Mouse (Mus musculus): ENCODE measurements around the gene 2410131K14Rik. TPM values are rescaled to one million over a fixed set of nuclear protein-coding genes. Genes with fewer than 3 reads are reported as not detected.

The 2410131K14Rik gene
- polyA plus RNA-seq, 1 experiment: 11.3 TPM

DNA sequence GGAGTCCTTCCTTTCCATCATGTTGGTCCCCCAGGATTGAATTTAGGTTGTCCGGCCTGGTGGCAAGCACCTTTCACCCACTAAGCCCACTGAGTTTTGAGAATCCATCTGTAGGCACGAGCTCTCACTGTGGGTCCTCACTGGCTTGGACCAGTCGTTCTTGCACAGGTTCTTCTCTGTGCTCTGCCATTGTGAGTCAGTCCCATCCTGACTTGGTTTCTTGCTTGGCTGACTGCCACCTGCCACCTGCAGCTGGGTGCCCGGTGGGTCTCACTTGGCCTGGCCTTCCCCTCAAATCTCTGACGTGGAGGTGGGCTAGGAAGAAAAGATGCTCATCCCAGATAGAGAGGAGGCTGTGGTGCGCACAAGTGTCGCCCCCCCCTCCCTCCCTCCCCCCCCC, 6.0 kb downstream of the 2410131K14Rik start:
- Histone ChIP-seq H3K27ac (replicated peaks; ENCODE audit: low read depth, low read length) (peak overlapping the region; percentile 84), H3K4me3 (ENCODE audit: insufficient read depth, low read depth, low read length) (no peak overlapping the region), H3K4me1 (ENCODE audit: control insufficient read depth, insufficient read depth, insufficient read length, low read length) (peaks cover 6% of the 10 kb centered on the region)

DNA sequence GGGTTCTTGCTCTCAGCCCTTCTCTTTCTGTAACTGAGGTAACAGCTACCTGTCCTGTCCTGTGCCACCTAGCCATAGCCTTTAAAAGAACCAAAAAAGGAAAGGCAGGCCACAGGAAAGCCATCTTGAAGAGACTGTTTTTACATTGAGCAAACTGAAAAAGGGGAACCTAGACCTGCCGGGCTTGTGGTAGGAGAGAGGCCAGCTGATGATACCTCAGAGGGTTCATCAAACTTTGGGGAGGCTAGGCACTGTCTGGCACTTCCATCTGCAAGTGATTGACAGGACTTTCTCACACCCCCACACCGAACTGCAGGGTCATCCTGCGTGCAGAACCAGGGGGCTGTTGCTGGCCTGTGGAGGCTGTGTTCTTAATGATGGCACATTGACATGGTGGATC, 8.5 kb downstream of the 2410131K14Rik start:
- no peak overlapping the region for H3K27ac ChIP-seq (replicated peaks; ENCODE audit: low read depth, low read length)
- peaks cover 6% of the 10 kb centered on the region; the same call in 1 of the 2 replicates for H3K4me1 ChIP-seq (ENCODE audit: control insufficient read depth, insufficient read depth, insufficient read length, low read length)
- no peak overlapping the region for H3K4me3 ChIP-seq (ENCODE audit: insufficient read depth, low read depth, low read length)

DNA sequence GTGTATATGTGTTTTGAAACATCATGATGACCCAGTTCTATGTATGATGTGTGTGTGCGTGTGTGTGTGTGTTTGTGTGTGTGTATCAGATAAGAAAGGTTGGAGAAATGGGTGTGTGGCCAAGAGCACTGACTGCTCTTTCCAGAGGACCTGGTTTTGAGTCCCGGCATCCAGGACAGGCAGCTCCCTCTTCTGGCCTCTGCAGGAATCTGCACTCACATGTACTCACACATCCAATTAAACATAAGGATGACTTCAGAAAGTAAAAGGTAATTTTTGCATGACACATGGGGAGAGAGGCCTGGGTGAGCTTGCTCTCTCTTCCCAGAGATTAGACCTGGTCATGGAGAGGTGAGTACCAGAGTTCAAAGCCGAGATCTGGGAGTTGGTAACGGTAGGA, 12.0 kb downstream of the 2410131K14Rik start:
- Histone ChIP-seq H3K4me1 (ENCODE audit: control insufficient read depth, insufficient read depth, insufficient read length, low read length) (peaks cover 3% of the 10 kb centered on the region; the same call in 1 of the 2 replicates), H3K27ac (replicated peaks; ENCODE audit: low read depth, low read length) (no peak overlapping the region), H3K4me3 (ENCODE audit: insufficient read depth, low read depth, low read length) (no peak overlapping the region)

DNA sequence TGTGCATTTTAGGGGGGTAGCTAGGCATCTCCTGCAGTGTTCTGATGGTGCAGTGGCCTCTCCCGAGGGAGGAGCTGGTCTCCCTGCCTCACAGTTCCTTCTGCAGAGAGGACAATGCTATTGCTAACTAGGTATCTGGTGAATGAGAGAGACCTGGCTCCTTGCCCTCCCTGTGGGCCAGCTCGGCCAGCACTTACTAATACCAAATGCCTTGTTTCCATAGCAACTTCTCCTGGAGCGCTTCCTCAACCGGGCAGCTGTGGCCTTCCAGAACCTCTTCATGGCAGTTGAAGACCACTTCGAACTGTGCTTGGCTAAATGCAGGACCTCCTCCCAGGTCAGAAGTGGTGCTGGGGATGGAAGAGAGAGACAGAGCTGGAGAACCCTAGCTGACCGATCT, 14.1 kb downstream of the 2410131K14Rik start:
- no peak overlapping the region for H3K4me3 ChIP-seq (ENCODE audit: insufficient read depth, low read depth, low read length)
- H3K4me1 ChIP-seq (ENCODE audit: control insufficient read depth, insufficient read depth, insufficient read length, low read length): peaks cover 3% of the 10 kb centered on the region; the same call in 1 of the 2 replicates
- no peak overlapping the region for H3K27ac ChIP-seq (replicated peaks; ENCODE audit: low read depth, low read length)

DNA sequence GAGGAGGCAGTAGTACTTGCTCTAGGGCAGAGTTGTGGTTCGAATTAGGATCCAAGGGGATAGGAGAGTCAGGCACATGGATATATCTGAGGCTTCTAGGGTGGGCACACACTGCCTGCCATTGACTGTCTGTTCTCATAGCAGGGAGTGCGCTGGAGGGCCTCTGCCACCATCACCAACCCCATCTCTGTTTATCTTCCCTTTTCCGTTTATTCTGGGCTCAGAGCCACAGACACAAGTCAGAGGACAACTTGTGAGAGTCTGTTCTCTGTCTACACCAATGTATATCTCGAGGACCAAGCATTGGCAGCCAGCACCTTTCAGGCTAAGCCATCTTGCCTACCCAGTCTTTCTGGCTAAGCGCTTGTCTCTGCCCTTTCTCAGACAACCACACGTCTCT, 14.6 kb downstream of the 2410131K14Rik start:
- H3K4me1 ChIP-seq (ENCODE audit: control insufficient read depth, insufficient read depth, insufficient read length, low read length): peaks cover 3% of the 10 kb centered on the region; the same call in 1 of the 2 replicates
- no peak overlapping the region for H3K27ac ChIP-seq (replicated peaks; ENCODE audit: low read depth, low read length)
- H3K4me3 ChIP-seq (ENCODE audit: insufficient read depth, low read depth, low read length): no peak overlapping the region

DNA sequence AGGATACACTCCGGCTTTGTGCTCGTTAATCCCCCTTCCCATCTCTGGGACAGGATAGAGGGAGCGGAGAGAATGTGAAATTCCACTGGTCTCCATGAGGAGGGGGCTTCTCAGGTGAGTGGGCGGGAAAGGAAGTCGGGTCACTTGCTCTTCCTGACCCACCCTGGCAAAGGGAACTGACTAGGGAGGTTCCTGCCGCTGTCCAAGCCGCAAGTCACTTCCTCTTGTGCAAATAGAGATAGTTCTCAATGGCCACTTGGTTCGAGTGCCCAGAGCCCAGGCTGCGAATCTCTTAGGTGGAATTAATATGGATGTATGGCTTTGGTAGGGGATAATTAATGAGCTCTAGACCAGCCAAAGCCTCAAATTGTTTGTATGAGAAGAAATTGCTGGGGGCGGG, 15.0 kb downstream of the 2410131K14Rik start:
- Histone ChIP-seq H3K4me3 (ENCODE audit: insufficient read depth, low read depth, low read length) (no peak overlapping the region), H3K27ac (replicated peaks; ENCODE audit: low read depth, low read length) (no peak overlapping the region), H3K4me1 (ENCODE audit: control insufficient read depth, insufficient read depth, insufficient read length, low read length) (peaks cover 3% of the 10 kb centered on the region; the same call in 1 of the 2 replicates)

DNA sequence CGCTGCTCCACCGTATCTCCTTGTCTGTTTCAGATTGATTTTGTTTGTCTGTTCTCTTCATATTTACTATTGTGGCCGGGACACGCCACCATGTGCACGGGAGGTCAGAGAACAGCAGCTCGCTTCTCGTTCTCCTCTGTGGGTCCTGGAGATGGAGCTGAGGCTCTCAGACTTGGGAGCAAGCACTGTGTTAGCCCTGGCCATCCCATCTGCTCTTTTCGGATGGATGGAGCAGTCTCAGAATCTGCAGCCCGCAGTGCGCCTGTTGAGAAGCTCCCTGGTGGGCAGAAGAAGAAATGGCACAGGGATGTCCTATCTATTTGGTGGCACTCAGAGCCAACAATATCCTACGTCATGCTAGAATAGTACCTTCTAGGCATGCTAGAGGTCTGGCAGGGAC, 15.6 kb downstream of the 2410131K14Rik start:
- peaks cover 3% of the 10 kb centered on the region; the same call in 1 of the 2 replicates for H3K4me1 ChIP-seq (ENCODE audit: control insufficient read depth, insufficient read depth, insufficient read length, low read length)
- no peak overlapping the region for H3K27ac ChIP-seq (replicated peaks; ENCODE audit: low read depth, low read length)
- no peak overlapping the region for H3K4me3 ChIP-seq (ENCODE audit: insufficient read depth, low read depth, low read length)

DNA sequence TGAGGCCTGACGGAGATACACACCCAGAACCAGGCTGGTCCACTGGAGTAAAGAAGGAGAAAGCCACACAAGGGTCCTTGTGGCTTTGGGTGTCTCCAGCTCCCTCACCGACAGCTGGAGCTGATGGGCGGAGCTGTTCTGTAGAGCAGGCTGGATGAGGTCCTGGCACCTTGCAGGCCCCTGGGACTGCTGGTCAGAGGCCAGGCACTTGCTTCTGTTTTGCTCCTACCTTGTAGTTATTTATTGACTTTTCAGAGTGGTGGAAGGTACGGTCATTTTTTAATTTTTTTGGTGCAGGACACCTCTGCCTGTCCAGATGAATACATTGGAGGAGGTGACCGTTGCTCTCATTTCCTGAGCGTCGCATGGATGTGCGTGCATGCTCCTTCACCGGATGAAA, 16.2 kb downstream of the 2410131K14Rik start:
- no peak overlapping the region for H3K4me3 ChIP-seq (ENCODE audit: insufficient read depth, low read depth, low read length)
- peaks cover 3% of the 10 kb centered on the region; the same call in 1 of the 2 replicates for H3K4me1 ChIP-seq (ENCODE audit: control insufficient read depth, insufficient read depth, insufficient read length, low read length)

DNA sequence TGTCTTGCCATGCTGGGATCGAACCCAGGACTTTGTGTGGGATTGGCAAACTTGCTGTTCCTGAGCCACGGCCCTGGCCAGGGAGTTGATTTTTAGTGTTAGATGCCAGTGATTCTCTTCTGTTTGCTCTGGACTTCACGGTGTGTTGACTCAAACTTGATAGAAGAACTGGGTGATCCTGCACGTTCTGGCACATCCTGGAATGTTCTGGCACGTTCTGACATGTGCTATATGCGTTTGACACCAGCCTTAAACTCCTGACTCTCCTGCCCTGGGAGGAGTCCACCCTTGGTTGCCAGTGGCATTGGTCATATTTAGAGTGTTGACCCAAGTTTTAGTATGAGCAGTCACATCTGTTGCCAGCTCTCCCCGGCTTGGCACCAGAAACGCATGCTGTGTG, 17.4 kb downstream of the 2410131K14Rik start:
- H3K27ac ChIP-seq (replicated peaks; ENCODE audit: low read depth, low read length): no peak overlapping the region
- H3K4me1 ChIP-seq (ENCODE audit: control insufficient read depth, insufficient read depth, insufficient read length, low read length): peaks cover 3% of the 10 kb centered on the region; the same call in 1 of the 2 replicates
- H3K4me3 ChIP-seq (ENCODE audit: insufficient read depth, low read depth, low read length): no peak overlapping the region

More for the DNA sequence above, 16.2 kb downstream of the 2410131K14Rik start:
- no peak overlapping the region for H3K27ac ChIP-seq (replicated peaks; ENCODE audit: low read depth, low read length)

DNA sequence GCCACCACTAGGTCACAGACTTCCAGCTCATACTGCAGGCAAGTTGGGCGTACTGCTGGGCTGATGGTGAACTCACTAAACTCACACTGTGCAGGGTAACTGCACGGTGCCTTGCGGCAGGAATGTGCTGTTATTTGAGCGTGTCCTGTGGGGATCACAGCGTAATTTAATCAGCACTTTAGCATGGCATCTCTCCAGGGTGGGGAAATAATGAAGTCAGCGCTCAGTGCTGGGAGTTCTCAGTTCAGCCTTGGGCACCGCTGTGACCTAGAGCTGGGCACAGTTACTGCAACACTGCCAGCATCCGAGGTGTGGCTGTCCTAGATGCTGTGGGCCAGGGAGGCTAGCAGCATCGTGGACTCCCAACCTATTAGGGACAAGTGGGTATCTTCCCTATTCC, 19.3 kb downstream of the 2410131K14Rik start:
- H3K4me1 ChIP-seq (ENCODE audit: control insufficient read depth, insufficient read depth, insufficient read length, low read length): peaks cover 3% of the 10 kb centered on the region; the same call in 1 of the 2 replicates
- no peak overlapping the region for H3K27ac ChIP-seq (replicated peaks; ENCODE audit: low read depth, low read length)
- no peak overlapping the region for H3K4me3 ChIP-seq (ENCODE audit: insufficient read depth, low read depth, low read length)

DNA sequence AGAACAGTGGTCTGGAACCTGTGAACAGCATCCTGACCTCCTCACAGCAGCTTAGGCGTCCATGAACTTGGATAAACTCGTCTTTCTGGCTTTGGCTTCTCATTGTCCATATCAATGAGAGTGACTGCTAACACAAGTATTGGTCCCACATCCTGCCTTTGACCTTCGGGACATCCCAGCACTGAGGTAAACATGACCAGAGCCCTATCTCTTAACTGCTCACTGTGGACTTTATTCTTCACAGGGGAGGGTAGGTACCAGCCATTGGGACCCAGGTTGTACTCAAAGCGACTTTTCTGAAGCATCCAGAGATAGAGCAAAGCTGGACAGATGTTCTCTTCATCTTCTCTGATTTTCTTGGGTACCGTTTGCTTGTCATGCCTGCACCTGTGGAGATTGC, 20.3 kb downstream of the 2410131K14Rik start:
- Histone ChIP-seq H3K27ac (replicated peaks; ENCODE audit: low read depth, low read length) (no peak overlapping the region), H3K4me1 (ENCODE audit: control insufficient read depth, insufficient read depth, insufficient read length, low read length) (peaks cover 3% of the 10 kb centered on the region; the same call in 1 of the 2 replicates), H3K4me3 (ENCODE audit: insufficient read depth, low read depth, low read length) (no peak overlapping the region)

DNA sequence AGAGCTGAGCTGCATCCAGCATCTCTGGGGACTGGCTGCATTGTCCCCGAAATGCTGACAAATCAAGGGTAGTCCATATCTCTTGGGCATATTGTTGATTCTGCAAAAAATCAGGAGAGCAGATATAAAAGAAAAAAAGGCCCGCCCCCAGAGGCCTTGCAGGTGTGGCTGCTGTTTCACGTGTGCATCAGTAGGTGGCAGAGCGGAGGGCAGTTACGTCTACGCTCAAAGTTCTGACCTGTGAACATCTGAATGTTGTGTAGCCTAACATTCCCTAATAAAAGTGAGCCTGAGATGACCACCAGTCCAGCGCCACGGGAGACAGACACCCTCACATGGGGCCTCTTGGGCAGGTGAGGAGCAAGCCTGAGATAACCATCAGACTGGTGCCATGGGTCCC, 21.3 kb downstream of the 2410131K14Rik start:
- Histone ChIP-seq H3K4me1 (ENCODE audit: control insufficient read depth, insufficient read depth, insufficient read length, low read length) (no peaks in the 10 kb centered on the region), H3K27ac (replicated peaks; ENCODE audit: low read depth, low read length) (no peak overlapping the region), H3K4me3 (ENCODE audit: insufficient read depth, low read depth, low read length) (no peak overlapping the region)

DNA sequence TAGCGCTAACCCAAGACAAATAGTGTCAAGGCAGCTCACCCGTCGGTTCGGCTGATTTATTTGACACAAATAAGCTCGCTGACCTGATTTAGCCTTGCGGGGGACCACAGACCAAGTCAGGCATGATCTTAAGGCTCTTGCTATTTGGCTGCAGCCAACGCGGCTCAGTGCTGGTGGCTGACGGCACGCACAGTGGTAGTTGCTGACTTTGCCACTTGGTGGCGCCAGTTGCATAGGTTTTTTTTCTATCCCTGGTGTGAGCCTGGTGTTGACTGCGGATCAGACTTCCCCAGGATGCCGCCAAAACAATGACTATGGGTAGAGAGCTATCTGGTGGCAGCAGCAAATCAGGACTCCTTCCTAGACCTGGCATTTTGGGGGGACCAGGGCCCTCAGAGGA, 24.0 kb downstream of the 2410131K14Rik start:
- Histone ChIP-seq H3K27ac (replicated peaks; ENCODE audit: low read depth, low read length) (no peak overlapping the region), H3K4me3 (ENCODE audit: insufficient read depth, low read depth, low read length) (no peak overlapping the region), H3K4me1 (ENCODE audit: control insufficient read depth, insufficient read depth, insufficient read length, low read length) (peaks cover 9% of the 10 kb centered on the region)

DNA sequence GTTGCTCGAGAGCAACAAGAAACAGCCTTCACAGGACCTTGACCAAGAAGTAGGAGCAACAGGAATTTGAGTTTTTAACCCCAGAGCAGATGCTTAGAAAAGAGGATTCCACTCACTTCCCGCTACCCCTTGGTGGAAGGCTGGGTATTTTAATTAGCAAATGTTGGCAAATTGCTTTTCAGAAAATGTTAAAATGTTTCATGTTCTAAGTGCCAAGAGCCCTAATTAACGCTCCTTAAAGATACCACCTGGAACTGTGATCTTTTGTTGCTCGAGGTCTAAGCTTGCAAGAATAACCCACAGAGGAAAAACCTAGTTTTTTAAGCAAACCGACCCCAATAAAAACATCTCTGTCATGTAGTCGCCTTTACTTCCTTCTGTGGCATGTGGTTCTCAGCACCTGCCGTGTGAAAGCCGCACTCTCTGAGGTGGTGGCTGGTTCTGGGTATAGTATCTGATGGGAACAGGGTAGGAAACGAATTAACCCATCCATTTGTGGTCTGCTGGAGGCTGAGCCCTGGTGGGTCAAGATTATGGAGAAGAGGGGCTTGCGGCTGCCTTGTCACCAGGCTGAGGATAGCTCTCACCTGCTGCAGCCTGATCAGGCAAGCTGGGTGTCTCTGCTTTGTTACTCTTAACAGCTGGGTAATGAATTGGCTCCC, 26.6 kb downstream of the 2410131K14Rik start:
- no peak overlapping the region for H3K27ac ChIP-seq (replicated peaks; ENCODE audit: low read depth, low read length)
- H3K4me3 ChIP-seq (ENCODE audit: insufficient read depth, low read depth, low read length): no peak overlapping the region
- H3K4me1 ChIP-seq (ENCODE audit: control insufficient read depth, insufficient read depth, insufficient read length, low read length): peaks cover 15% of the 10 kb centered on the region

DNA sequence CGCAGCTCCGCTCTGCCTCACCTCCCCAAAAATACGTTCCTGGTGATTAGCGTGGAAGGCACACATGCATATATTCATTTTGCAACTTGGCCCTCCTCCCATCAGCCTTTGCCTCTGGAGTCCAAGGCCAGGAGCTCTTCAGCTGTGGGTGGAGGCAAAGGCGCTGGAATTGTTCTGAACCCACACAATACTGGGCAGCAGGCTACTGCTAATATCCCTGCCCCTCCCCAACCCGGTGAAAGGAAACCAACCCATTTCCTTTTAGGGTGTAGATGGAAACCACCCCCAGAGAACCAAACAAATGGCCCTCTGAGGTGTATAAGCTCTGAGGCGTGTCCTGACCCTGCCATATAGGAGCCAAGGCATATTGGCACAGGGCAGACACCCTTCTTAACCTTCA, 28.4 kb downstream of the 2410131K14Rik start:
- Histone ChIP-seq H3K4me1 (ENCODE audit: control insufficient read depth, insufficient read depth, insufficient read length, low read length) (peaks cover 15% of the 10 kb centered on the region), H3K27ac (replicated peaks; ENCODE audit: low read depth, low read length) (peak overlapping the region; percentile 91), H3K4me3 (ENCODE audit: insufficient read depth, low read depth, low read length) (peak overlapping the region; percentile 49)

DNA sequence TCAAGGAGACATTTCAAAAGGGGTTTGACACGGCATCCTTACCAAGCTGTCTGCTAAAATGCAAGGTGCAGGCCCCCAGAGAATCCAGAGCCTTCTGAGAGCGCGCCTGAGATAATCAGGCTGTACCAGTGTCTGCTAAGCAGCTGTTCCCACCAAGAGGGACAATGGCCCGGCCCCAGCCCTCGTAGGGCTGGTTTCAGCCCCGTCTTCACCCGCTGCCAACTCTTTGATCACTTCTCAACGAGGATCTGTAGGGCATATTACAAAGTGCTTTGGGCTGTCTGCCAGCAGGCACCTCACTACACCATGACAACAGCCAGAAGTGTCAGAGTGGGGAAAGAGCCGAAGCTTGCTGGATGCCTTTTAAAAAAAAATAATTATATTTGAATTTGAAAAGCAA, 29.5 kb downstream of the 2410131K14Rik start:
- peaks cover 15% of the 10 kb centered on the region for H3K4me1 ChIP-seq (ENCODE audit: control insufficient read depth, insufficient read depth, insufficient read length, low read length)
- no peak overlapping the region for H3K27ac ChIP-seq (replicated peaks; ENCODE audit: low read depth, low read length)
- H3K4me3 ChIP-seq (ENCODE audit: insufficient read depth, low read depth, low read length): no peak overlapping the region
